24 mouse cellular contexts compared by ENCODE assay signal in the genomic region with DNA sequence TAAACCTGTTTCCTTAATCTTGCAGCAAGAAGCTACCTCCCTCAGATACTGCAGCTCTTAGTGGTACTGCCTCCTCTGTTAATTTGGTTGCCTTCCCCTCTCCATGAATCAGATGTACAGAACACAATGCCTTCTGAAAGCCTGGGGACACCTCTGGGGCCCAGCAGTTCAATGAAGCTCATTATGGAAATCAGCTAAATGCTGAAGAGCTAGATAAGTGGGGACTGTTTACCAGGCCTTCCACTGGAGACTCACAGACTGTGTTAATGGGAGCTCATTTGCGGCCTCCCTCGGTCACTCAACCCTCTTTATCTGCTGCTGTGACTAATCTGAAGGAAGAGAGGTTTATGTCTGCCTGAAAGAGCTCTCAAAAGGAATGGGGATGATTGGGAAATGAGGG.
DNase-seq lines count a peak whose midpoint lies in the region; ATAC-seq and TF ChIP-seq lines count a peak whose summit lies in the region.
"Had no signal": no experiment of that assay in that cellular context is flagged by ENCODE, and none has a peak within 500 bp of the region (broad histone marks: within the 10 kb centered on the region; RNA-seq: fewer than 3 reads in every experiment).

No protein-coding gene starts in this region.

- no peak overlapping the region for H3K4me3 ChIP-seq in forebrain, embryonic 13.5 days
- H3K4me3 ChIP-seq in forebrain, postnatal 0 days (ENCODE audit: low read depth, low read length), result no peak overlapping the region
- H3K4me3 ChIP-seq in midbrain, embryonic 10.5 days, result no peak overlapping the region
- H3K4me3 ChIP-seq in midbrain, embryonic 16.5 days (ENCODE audit: low read depth, low read length), result no peak overlapping the region
- H3K4me3 ChIP-seq in midbrain, embryonic 12.5 days, result no peak overlapping the region
- H3K4me3 ChIP-seq: embryonic facial prominence, embryonic 10.5 days; heart, adult 2 months; heart, embryonic 13.5 days; limb, embryonic 13.5 days; myocyte had no signal

- no peak overlapping the region for H3K27ac ChIP-seq in forebrain, embryonic 13.5 days
- no peak overlapping the region for H3K27ac ChIP-seq in forebrain, postnatal 0 days (ENCODE audit: low read depth, low read length)
- H3K27ac ChIP-seq in midbrain, embryonic 10.5 days (replicated peaks), result no peak overlapping the region
- H3K27ac ChIP-seq in midbrain, embryonic 16.5 days (ENCODE audit: low read length), result no peak overlapping the region
- H3K27ac ChIP-seq in midbrain, embryonic 12.5 days (replicated peaks), result no peak overlapping the region
- H3K27ac ChIP-seq: embryonic facial prominence, embryonic 10.5 days; heart, adult 2 months; heart, embryonic 13.5 days; limb, embryonic 13.5 days; liver, embryonic 14.5 days had no signal

- no peaks in the 10 kb centered on the region for H3K27me3 ChIP-seq in forebrain, embryonic 13.5 days
- no peaks in the 10 kb centered on the region for H3K27me3 ChIP-seq in forebrain, postnatal 0 days (ENCODE audit: insufficient read depth, low read length)
- no peaks in the 10 kb centered on the region for H3K27me3 ChIP-seq in midbrain, embryonic 10.5 days (ENCODE audit: low read depth, poor library complexity, severe bottlenecking)
- H3K27me3 ChIP-seq in midbrain, embryonic 16.5 days (ENCODE audit: control insufficient read depth, insufficient read depth, low read depth, low read length), result no peaks in the 10 kb centered on the region
- no peaks in the 10 kb centered on the region for H3K27me3 ChIP-seq in midbrain, embryonic 12.5 days
- H3K27me3 ChIP-seq: heart, embryonic 13.5 days; limb, embryonic 13.5 days had no signal

- H3K4me2 ChIP-seq in forebrain, embryonic 13.5 days, result no peak overlapping the region
- no peak overlapping the region for H3K4me2 ChIP-seq in forebrain, postnatal 0 days (ENCODE audit: low read depth)
- no peak overlapping the region for H3K4me2 ChIP-seq in midbrain, embryonic 16.5 days (ENCODE audit: low read length)
- H3K4me2 ChIP-seq in midbrain, embryonic 12.5 days (replicated peaks), result no peak overlapping the region
- H3K4me2 ChIP-seq: heart, embryonic 13.5 days; limb, embryonic 13.5 days; lung, embryonic 14.5 days had no signal

- ATAC-seq in forebrain, embryonic 13.5 days, result peak; percentile 60; the same call in 1 of the 2 replicates
- no peak for ATAC-seq in forebrain, postnatal 0 days
- ATAC-seq in midbrain, embryonic 16.5 days, result no peak; the same call in 1 of the 2 replicates
- ATAC-seq in midbrain, embryonic 12.5 days (ENCODE audit: low FRiP score, low read depth), result peak; percentile 80
- ATAC-seq: CD4-positive, CD25-positive, alpha-beta regulatory T cell, adult 4 months; intestine, postnatal 0 days had no signal

- WGBS in forebrain, embryonic 13.5 days, result 6% methylated on average over 2 of the region's 2 CpGs
- WGBS in forebrain, postnatal 0 days, result 19% methylated on average over 2 of the region's 2 CpGs
- 33% methylated on average over 2 of the region's 2 CpGs for WGBS in midbrain, embryonic 10.5 days
- WGBS in midbrain, embryonic 16.5 days, result 28% methylated on average over 2 of the region's 2 CpGs
- 27% methylated on average over 2 of the region's 2 CpGs for WGBS in midbrain, embryonic 12.5 days

- TF ChIP-seq CTCF in forebrain, postnatal 0 days (IDR thresholded peaks at IDR 0.05; ENCODE audit: low read depth), result no peak

- H3K9ac ChIP-seq in forebrain, embryonic 13.5 days, result no peak overlapping the region
- no peak overlapping the region for H3K9ac ChIP-seq in forebrain, postnatal 0 days
- no peak overlapping the region for H3K9ac ChIP-seq in midbrain, embryonic 16.5 days (ENCODE audit: low read depth, low read length)
- no peak overlapping the region for H3K9ac ChIP-seq in midbrain, embryonic 12.5 days (replicated peaks)
- H3K9ac ChIP-seq: heart, embryonic 13.5 days; limb, embryonic 13.5 days; liver, embryonic 14.5 days; lung, embryonic 14.5 days had no signal

- H3K4me1 ChIP-seq in forebrain, embryonic 13.5 days, result peaks cover 16% of the 10 kb centered on the region
- 0 out of 2 replicates have a peak, but pooled peaks cover 4% of the 10 kb centered on the region for H3K4me1 ChIP-seq in forebrain, postnatal 0 days (ENCODE audit: insufficient read depth)
- H3K4me1 ChIP-seq in midbrain, embryonic 10.5 days, result peaks cover 15% of the 10 kb centered on the region
- no peaks in the 10 kb centered on the region; the same call in 1 of the 2 replicates for H3K4me1 ChIP-seq in midbrain, embryonic 16.5 days (ENCODE audit: control insufficient read depth, insufficient read depth, low read length)
- peaks cover 7% of the 10 kb centered on the region; the same call in 1 of the 2 replicates for H3K4me1 ChIP-seq in midbrain, embryonic 12.5 days
- H3K4me1 ChIP-seq: heart, embryonic 13.5 days; limb, embryonic 13.5 days had no signal

- H3K36me3 ChIP-seq in forebrain, embryonic 13.5 days (ENCODE audit: poor library complexity, severe bottlenecking), result no peaks in the 10 kb centered on the region
- H3K36me3 ChIP-seq in forebrain, postnatal 0 days (ENCODE audit: insufficient read depth), result no peaks in the 10 kb centered on the region
- H3K36me3 ChIP-seq in midbrain, embryonic 10.5 days, result no peaks in the 10 kb centered on the region
- no peaks in the 10 kb centered on the region for H3K36me3 ChIP-seq in midbrain, embryonic 16.5 days (ENCODE audit: control insufficient read depth, insufficient read depth, low read length)
- H3K36me3 ChIP-seq in midbrain, embryonic 12.5 days, result no peaks in the 10 kb centered on the region
- H3K36me3 ChIP-seq: embryonic facial prominence, embryonic 10.5 days; heart, embryonic 13.5 days; limb, embryonic 13.5 days had no signal

- no peak for DNase-seq in forebrain, postnatal 0 days
- DNase-seq in midbrain, embryonic 10.5 days (ENCODE audit: low spot score), result peak; percentile 11
- peak; percentile 19 for DNase-seq in retina, postnatal 1 day
- DNase-seq in lung, postnatal 25 days (ENCODE audit: low spot score), result no peak
- DNase-seq: adrenal gland, postnatal 25 days; cerebellum, adult 11-12 months; cerebellum, postnatal 10 days; gastrocnemius, postnatal 25 days; heart, adult 2 months; heart, postnatal 14 days; kidney, postnatal 36 days; lung, embryonic 14.5 days; lung, postnatal 36 days; thymus, postnatal 14 days had no signal

- H3K9me3 ChIP-seq in forebrain, embryonic 13.5 days (replicated peaks), result no peaks in the 10 kb centered on the region
- no peaks in the 10 kb centered on the region for H3K9me3 ChIP-seq in forebrain, postnatal 0 days (ENCODE audit: low read length)
- H3K9me3 ChIP-seq in midbrain, embryonic 10.5 days (replicated peaks), result no peaks in the 10 kb centered on the region
- H3K9me3 ChIP-seq in midbrain, embryonic 16.5 days (replicated peaks; ENCODE audit: control insufficient read depth, low read length, poor library complexity, severe bottlenecking), result no peaks in the 10 kb centered on the region
- H3K9me3 ChIP-seq in midbrain, embryonic 12.5 days, result no peaks in the 10 kb centered on the region
- H3K9me3 ChIP-seq: embryonic facial prominence, embryonic 10.5 days; heart, embryonic 13.5 days; limb, embryonic 13.5 days had no signal

Comparison
In these comparisons a context has a peak if more than half of its experiments do, and no peak if none do; other contexts are left out.
1. ATAC-seq: peak in forebrain, embryonic 13.5 days (single experiment) and midbrain, embryonic 12.5 days (single experiment); none in forebrain, postnatal 0 days (single experiment) and midbrain, embryonic 16.5 days (single experiment).
2. DNase-seq: peak in midbrain, embryonic 10.5 days (single experiment) and retina, postnatal 1 day (single experiment); none in forebrain, postnatal 0 days (single experiment) and lung, postnatal 25 days (single experiment).